Mouse (Mus musculus) G1E-ER4 (cell line): ENCODE data around the gene Fastkd5. TPM values are rescaled to one million over a fixed set of nuclear protein-coding genes. Genes with fewer than 3 reads are reported as not detected.

Source experiments
- GATA1 ChIP-seq: IDR thresholded peaks from one replicate; pipeline ENCODE4 v1.8.0; 2012; ENCODE audit warnings: low read length, inconsistent platforms
- polyA plus RNA-seq: library from polyadenylated mRNA; stranded (reverse); fragments of >175 nt; gene quantifications from 2 replicates; pipeline ENCODE4 v1.2.3, GENCODE M21; 2012

Gene Fastkd5
- polyA plus RNA-seq, 1 experiment = 1.1 TPM

DNA sequence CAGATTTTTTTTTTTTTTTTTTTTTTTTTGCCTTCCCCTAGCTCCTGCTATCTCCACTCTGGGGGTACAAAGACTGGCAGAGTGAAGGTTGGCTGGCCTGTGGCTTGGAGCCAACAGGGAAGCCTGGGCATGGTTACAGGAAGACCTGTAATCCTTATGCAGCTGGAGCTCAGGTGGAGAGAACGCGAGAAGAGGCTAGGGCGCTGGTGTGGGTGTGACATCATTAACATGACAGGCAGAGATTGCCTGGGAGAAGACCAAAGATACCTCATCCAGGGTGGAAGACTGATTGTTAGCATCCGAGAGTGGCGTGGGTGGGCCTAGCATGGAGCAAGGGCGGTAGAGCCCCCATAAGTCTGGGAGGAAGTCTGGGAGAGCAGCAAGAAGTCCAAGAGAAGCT lies 9.4 kb upstream of the Fastkd5 start:
- no peak for TF ChIP-seq GATA1

DNA sequence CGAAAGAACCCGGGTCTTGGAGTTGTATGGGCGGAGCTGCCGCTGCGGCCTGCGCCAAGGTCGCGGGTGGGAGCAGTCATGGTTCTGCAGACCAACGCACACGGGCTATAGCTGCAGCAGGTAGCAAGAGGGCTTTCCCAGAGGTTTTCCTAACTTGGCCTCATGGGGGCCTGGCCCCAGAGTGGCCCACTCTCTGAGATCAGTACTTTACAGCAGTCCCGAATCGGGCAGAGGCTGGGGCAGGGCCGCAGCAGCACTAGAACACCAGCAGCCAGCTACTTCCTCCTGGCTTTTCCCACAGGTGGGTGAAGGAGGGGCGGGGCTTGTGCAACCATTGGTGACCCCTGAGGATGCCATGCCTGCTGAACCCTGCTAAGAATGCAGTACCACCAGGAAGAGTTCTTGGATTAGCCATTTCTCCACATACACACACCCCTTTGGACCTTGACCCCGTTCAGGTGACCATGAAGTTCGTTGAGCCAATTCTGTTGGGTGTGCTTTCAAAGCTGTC lies 8.3 kb upstream of the Fastkd5 start:
- no peak for TF ChIP-seq GATA1

DNA sequence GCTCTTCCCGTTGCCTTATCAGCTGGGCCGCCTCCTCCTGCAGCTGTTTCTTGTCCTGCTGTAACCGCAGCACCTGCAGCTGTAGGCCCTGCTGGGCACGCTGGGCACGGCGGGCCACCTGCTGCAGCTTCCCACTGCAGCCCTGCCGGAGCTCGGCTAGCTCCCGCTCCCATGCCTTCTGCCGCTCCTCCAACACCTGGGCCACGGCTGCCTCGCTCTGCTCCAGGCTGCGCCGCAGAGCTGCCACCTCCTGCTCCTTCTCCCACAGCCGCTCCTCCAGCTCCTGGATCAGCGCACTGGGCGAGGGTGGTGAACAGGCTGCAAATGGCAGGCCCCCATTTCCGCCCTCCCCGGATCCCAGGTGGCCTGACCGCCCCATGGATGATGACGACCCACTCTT lies 6.0 kb upstream of the Fastkd5 start:
- TF ChIP-seq GATA1 = no peak

DNA sequence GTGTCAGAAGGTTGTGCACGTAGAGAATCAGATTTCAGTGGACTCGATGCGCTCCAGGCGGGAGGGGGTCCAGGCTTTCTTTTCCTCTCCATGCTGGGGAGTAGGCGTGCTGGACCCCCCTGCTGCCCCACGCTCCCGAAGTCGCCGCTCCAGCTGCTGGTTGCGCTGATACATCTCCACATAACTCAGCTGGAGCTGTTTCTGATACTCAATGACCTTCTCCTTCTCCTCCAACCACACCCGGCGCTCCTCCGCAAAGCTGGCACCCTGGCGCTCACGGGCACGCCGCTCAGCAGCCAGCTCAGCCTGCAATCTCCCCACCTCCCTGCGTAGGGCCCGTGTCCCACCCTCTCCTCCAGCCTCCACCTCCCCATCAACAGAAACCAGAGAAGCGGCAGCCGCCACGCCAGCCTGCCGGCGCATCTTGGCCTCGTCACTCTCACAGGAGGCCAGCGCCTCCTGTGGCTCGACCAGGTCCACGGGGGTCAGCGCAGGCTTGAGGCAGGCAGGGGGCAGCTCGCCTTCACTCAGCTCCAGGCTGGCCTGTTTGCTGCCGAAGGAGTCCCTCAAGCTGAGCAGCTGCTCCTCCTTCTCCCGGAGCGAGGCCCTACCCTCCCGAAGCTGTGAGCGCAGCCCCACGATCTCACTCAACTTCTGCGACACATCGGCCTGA lies 5.0 kb upstream of the Fastkd5 start:
- TF ChIP-seq GATA1 = no peak

DNA sequence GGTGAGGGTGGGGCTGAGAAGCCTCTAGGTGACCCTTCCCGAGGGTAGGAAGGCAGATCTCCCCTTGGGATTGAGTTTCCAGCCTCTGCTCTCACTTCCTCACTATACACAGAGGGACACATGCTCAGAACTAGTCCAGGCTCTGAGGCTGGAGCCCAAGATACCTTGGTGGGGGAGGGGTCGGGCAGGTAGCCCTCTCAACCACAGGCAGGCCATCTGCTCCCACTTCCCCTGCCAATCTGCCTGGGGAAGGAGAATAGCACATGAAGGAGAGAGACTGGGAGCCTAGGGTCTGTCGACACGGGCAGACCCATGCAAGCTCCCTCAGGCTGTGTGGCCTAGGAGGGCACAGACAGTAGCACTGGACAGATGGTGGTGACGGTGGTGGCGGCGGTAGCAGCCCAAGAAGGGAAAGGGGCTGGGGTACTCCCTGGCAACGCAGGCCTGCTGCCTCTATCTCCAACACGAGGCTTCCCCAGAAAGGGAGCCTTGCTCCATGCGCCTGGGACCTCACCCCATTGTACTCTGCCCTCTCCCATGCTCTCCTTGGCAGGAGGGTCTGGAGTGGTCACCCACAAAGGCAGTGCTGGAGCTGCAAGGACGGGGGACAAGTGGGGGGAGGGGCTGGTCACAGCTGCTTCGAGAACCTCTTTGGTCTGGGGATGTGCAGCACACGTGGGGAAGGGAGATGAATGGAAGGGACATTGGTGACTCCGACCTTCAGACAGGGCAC lies 4.3 kb upstream of the Fastkd5 start:
- no peak for TF ChIP-seq GATA1

DNA sequence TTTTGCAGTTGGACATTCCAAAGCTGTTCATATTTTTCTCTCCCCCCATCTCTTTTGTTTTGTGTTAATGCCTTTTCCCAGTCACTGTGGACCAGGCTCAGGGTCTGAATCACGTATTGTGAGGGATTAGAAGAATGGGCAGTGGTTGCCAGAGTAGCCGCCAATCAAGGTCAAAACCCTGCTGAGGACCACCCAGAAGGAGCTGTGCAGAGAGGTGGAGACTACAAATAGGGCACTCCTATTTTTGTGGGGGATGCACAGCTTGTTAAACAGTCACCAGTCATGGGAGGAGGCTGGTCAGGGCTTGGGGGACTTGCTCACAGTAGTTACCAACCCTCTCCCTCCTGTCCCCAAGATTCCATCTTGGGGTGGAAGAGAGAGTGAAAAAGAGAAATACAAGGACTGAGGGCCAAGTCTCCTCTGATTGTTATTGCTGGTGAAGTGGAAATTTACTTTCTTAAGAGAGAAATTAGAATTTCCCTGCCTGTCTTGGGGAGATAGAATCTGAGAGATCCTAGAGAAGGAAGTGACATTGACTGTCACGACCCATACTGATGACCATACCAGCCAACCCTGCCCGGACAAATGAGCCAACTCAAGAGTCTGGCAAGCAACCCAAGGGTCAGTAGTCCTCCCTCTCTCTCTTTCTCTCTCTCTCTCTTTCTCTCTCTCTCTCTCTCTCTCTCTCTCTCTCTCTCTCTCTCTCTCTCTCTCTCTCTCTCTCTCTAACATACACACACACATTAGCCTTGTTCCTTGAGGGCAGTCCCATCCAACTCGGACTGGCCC lies 3.3 kb upstream of the Fastkd5 start:
- TF ChIP-seq GATA1 = no peak

DNA sequence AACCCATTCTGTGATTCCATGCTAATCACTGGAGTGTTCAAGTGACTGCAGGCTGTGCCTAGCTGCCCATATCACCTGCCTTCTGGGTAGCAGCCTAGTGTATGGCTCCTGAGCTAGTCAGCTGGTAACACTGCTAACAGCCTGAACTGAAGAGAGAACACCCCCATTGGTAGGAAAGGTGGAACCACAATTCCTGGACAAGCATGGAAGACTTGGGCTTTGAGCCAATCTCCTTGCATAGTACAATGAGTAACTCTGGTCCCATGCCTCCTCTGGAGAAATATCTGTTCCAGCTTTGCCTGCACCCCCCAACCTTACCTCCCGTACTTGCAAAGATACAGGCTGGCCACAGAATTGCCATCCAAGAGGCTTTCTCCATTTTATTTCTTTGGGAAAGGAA lies 2.6 kb upstream of the Fastkd5 start:
- no peak for TF ChIP-seq GATA1

DNA sequence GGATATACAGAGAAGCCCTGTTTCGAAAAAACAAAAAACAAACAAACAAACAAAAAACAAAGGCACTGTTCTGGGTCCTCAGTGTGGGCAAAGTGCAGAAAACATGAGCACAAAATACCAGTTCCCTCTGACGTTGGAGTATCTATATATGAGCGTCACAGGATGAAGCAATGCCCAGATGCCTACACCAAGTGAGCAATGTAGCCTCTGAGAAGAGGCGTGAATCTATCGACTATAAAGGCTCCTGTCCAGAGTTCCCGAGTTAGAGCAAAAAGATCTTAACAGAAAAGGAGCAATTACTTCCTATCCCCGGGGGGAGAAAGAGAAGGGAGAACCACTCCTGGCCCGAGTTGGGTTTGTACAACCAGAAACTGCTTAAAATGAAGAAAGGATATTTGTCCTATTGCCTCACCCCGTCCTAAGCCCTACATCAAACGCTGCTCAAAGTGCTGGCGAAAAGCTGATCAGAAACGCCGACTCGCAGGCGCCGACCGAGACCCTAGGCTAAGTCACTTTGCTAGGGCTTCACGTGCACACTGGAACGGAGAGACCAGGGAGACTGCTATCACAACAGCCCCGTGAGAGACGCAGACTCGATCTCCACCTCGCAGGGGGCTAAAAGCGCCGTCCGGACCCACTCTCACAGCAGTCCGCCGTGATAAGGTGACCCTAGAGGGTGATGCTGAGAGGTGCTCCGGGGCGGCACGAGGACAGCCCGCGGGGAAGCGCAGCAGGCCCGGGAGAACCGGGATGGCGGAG lies 568 bp downstream of the Fastkd5 start:
- TF ChIP-seq GATA1 = no peak

DNA sequence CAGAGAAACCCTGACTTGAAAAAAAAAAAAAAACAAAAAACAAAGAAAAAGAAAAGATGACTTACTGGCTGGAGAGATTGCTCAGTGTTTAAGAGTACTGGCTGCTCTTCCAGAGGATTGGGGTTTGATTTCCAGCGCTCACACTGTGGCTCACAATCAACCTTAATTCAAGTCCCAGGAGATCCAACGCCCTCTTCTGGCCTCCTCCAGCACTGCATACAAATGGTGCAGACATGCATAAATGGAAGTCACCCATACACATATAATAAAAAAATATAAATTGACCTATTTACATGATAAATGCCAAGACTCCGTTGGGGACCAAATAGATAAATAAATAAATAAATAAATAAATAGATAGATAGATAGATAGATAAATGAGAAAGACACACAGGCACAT lies 1.4 kb downstream of the Fastkd5 start:
- no peak for TF ChIP-seq GATA1

DNA sequence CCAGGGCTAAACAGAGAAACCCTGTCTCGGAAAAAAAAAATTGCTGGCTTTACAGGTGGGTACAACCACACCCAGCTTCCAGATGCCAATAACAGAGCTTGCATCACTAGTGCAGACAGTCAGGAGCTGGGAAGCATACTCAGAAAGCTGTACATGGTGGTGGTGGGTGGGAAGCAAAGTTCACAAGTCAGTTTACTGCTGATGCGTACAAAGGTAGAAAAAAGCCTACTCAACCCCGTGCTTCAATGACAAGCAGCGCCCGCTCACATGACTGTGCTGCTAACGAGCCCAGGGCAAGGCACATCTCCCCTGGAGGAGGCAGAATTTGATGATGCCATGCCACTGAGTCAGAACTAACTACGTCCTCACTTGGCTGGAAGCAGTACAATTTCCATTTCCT lies 10.9 kb downstream of the Fastkd5 start:
- no peak for TF ChIP-seq GATA1

DNA sequence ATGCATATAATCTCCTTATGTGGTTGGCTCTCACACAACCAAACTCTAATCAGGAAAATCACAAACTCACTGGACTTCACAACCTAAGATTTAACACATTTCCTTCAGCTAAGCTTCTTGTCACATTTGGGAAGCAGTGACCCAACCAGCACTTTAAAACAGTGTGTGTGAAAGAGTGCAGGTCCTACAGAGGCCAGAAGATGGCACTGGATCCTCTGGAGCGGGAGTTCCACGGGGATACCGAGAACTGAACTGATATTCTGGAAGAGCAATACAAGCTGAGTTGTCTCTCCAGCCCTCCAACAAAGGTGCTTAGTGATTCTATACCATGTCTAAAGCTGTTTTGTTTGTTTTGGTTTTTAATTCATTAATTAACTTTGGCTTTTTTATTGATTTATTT lies 16.7 kb downstream of the Fastkd5 start:
- TF ChIP-seq GATA1 = no peak

DNA sequence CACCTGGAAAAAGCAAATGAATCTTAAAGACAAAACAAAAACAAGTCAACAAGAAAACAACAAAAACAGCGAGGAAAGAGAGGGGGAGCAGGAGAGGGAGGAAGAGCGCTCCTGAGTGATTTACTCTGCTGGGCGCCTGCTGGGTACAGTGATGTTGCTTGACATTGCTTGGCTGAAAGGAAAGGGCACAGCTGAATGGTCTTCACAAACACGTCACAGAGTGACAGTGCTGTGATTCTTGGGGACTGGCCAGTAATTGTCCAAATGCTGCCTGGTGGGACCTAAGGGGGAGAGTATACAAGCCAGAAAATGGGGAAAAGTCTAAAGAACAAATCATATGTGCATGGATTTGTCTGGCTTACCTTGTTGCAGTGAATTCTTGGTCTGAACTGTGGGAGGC lies 27.6 kb downstream of the Fastkd5 start:
- no peak for TF ChIP-seq GATA1

DNA sequence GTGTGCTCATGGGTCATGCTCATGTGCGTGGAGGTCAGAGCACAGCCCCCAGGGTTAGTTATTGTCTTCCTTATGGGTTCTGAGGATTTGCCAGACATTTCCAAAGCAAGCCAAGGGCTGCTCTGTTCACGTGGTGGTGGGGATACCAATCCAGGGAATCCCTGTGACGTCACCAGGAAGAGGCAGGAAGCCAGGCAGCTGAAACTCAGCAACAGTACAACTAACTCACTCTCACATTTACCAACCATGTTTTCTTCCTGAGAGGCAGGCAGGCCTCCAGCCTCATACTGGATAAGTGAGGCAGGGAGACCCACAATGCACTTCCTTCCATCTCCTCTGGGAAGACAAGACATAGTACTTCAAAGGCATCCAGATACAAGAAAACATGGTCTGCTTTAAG lies 31.4 kb downstream of the Fastkd5 start:
- no peak for TF ChIP-seq GATA1

DNA sequence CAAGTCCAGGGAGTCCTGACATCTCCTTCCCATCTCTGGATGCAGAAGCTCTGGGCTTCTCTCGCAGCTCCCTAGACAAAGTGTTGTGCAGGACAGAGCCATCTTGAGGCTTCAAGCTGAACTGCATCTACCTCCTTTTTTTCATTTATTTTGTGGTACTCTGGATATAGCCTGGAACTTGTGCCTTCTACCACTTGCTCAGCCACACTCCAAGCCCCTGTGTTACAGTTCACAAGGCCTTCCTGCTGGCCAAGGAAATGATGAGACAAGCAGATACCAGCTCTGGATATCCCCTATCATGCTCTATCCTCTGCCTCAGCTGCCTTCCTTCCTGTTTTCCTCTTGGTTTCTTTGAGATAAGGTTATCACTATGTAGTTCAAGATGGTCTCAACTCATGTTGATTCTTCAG lies 32.2 kb downstream of the Fastkd5 start:
- TF ChIP-seq GATA1 = peak; percentile 95

DNA sequence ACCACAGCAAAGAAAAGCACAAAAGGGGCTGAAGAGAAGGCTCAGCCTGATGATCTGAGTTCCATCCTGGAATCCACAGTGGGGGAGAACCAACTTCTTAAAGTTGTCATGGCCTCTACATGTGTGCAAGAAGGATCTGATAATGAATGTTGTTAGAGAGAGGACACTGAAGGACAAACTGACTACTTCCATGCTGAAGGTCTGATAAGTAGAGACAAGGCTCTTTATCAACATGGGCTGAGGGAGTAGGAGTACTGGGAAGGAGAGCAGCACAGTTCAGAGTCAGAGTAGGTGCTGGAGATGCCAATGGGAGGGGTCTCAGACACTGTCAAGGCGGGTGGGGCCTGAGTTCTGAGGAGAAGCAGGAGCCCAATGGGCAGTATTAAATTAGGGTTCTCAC lies 34.2 kb downstream of the Fastkd5 start:
- no peak for TF ChIP-seq GATA1

DNA sequence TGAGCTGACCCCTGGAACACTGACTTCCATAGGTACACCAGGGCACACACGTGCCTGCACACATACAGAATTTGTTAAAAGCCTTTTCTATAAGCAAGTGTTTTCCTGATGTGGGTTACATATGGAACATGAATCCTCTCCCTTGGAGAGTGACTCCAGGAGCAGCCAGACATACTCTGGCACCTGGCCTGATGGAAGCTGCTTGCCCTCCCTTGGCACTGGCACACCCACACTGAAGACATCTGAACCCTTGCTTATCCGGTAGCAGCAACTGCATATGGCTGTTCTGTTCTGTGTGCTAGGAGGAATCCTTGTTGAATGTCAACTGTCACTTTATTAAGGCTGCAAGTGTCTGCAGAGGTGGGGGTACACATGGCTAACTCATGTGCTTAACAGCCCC lies 38.8 kb downstream of the Fastkd5 start:
- TF ChIP-seq GATA1 = no peak

DNA sequence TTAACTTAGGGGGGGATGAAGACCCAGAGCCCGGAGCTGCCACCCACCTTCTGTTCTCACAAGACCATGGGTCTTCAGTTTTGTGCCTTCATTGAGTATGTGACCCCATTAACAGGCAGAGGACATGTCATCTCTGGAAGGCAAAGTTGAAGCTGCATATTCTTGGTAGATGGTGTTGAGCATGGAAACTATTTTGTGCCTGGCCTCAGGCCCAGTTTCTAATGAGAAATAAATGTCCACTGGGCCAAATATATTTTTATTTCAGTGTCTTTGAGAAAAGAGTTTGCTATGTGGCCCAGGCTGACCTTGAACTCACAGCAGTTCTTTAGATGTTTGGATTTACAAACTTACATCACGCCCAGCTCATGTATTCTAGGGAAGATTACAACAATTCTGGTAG lies 40.1 kb downstream of the Fastkd5 start:
- TF ChIP-seq GATA1 = no peak
